Mouse (Mus musculus): ENCODE data around the gene Pdk4.

DNA sequence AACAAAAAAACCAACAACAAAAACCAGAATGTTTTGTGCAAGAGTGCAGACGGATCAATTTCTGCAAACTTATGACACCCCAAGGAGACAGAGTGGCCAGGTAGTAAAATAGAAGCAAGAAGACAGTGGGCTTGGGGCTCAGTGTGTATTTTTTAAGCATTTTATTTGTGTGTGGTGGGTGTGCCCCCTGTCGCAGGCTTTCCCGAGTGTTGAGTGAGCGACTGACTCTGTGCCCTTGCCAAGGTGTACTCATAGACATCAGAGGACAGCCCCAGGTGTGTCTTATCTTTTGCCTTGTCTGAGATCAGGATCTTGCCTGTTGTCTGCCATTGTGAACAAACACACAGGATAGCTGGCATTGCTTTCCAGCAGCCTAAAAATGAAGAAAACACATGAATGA, 49.1 kb downstream of the Pdk4 start:
- TF ChIP-seq EP300 (IDR thresholded peaks at IDR 0.05; ENCODE audit: low read depth), result no peak
- TF ChIP-seq CTCF (IDR thresholded peaks at IDR 0.05; ENCODE audit: low read depth), result no peak

All from liver, postnatal 0 days (tissue).